Mouse (Mus musculus) Patski (cell line): Measurements from ENCODE around the gene Aebp2. TPM values are rescaled to one million over a fixed set of nuclear protein-coding genes. Genes with fewer than 3 reads are reported as not detected.

Experiments used
- ATAC-seq: fragments of 100-300 bp; one replicate; pipeline ENCODE4 v1.8.0; 2021
- CTCF ChIA-PET: fragments of 350-600 bp; sonication (Branson Sonifier 250); formaldehyde crosslinking; loops from one replicate; lab custom pipeline; 2022; ENCODE audit warnings: inconsistent platforms; lab: Charles Lee
- POLR2A ChIA-PET: fragments of 350-600 bp; sonication (Branson Sonifier 250); formaldehyde crosslinking; loops from one replicate; lab custom pipeline; 2022; ENCODE audit warnings: antibody characterized with exemption, inconsistent platforms; lab: Charles Lee
- DNase-seq: peaks from one replicate; pipeline ENCODE4 v3.0.0-alpha.2; 2011; ENCODE audit warnings: low read depth, low spot score
- H3K27me3 ChIP-seq: fragments of 371-371 bp; one replicate; pipeline ENCODE4 v1.5.1; 2021
- CTCF ChIP-seq: fragments of 100-300 bp; IDR thresholded peaks from one replicate; pipeline ENCODE4 v1.5.1; 2021
- in situ Hi-C: fragments of 300-500 bp; cut with MboI; formaldehyde crosslinking; loops from 3 replicates; pipeline ENCODE4 v1.11.1; 2018; ENCODE audit warnings: low pct_unique_long_range_greater_than_20kb, mixed read lengths
- polyA plus RNA-seq: library from polyadenylated mRNA; unstranded; gene quantifications from one replicate; pipeline ENCODE4 v1.2.3, GENCODE M21; 2021

Aebp2 gene
- polyA plus RNA-seq, 1 experiment from 2014 or later, result 68.5 TPM

- in situ Hi-C loops, result no loop called here
- ATAC-seq (no peak), DNase-seq (no peak)
- TF ChIP-seq CTCF, result no peak
- POLR2A ChIA-PET, result interaction anchor here (0.6 kb wide), 1 partner anchor 772 kb away, joined by 4 read pairs; no protein-coding TSS in a partner anchor
- CTCF ChIA-PET, result interaction anchor here (0.9 kb wide), 1 partner anchor 27 kb away, joined by 3 read pairs; no protein-coding TSS in a partner anchor
- no peaks in the 10 kb centered on the region for H3K27me3 ChIP-seq
Observed at GRCm38 (mm10) chr6:140667289-140667906, 44.9 kb downstream of the Aebp2 start.

GRCm38 (mm10) chr6:140674414-140674813, 52.0 kb downstream of the Aebp2 start:
- in situ Hi-C loops, result no loop called here
- H3K27me3 ChIP-seq, result no peaks in the 10 kb centered on the region
- ATAC-seq (no peak), DNase-seq (no peak)
- POLR2A ChIA-PET, result no interaction called here
- CTCF ChIA-PET, result no interaction called here
- TF ChIP-seq CTCF, result no peak

GRCm38 (mm10) chr6:140676094-140676493, 53.6 kb downstream of the Aebp2 start:
- ChIA-PET POLR2A (no interaction called here), CTCF (interaction anchor here (1.0 kb wide), 1 partner anchor 37 kb away, joined by 4 read pairs; no protein-coding TSS in a partner anchor)
- TF ChIP-seq CTCF, result no peak
- no peaks in the 10 kb centered on the region for H3K27me3 ChIP-seq
- no peak for DNase-seq
- no peak for ATAC-seq
- in situ Hi-C loops, result no loop called here

GRCm38 (mm10) chr6:140677041-140677440, 54.6 kb downstream of the Aebp2 start:
- no peak for TF ChIP-seq CTCF
- POLR2A ChIA-PET, result no interaction called here
- in situ Hi-C loops, result no loop called here
- CTCF ChIA-PET, result interaction anchor here (1.0 kb wide), 1 partner anchor 36 kb away, joined by 4 read pairs; no protein-coding TSS in a partner anchor
- no peak for DNase-seq
- no peaks in the 10 kb centered on the region for H3K27me3 ChIP-seq
- ATAC-seq, result no peak

- ChIA-PET CTCF (interaction anchor here (0.6 kb wide), 1 partner anchor 727 kb away, joined by 3 read pairs; no protein-coding TSS in a partner anchor), POLR2A (interaction anchor here (0.6 kb wide), 1 partner anchor 143 kb away, joined by 5 read pairs; no protein-coding TSS in a partner anchor)
- no peak for TF ChIP-seq CTCF
- ATAC-seq (peak; percentile 16), DNase-seq (no peak)
- in situ Hi-C loops, result no loop called here
- no peaks in the 10 kb centered on the region for H3K27me3 ChIP-seq
Observed at GRCm38 (mm10) chr6:140677960-140678359, 55.5 kb downstream of the Aebp2 start.

- no peak for TF ChIP-seq CTCF
- peak; percentile 38 for DNase-seq
- CTCF ChIA-PET, result no interaction called here
- in situ Hi-C loops, result no loop called here
- H3K27me3 ChIP-seq, result no peaks in the 10 kb centered on the region
- POLR2A ChIA-PET, result interaction anchor here (0.6 kb wide), 1 partner anchor 11 kb away, joined by 3 read pairs; no protein-coding TSS in a partner anchor
- peak; percentile 66 for ATAC-seq
Observed at GRCm38 (mm10) chr6:140678658-140679271, 56.3 kb downstream of the Aebp2 start.

- DNase-seq, result no peak
- CTCF ChIA-PET, result no interaction called here
- POLR2A ChIA-PET, result no interaction called here
- in situ Hi-C loops, result no loop called here
- no peaks in the 10 kb centered on the region for H3K27me3 ChIP-seq
- no peak for ATAC-seq
- TF ChIP-seq CTCF, result no peak
Observed at GRCm38 (mm10) chr6:140680713-140681112, 58.2 kb downstream of the Aebp2 start.

- in situ Hi-C loops, result no loop called here
- DNase-seq, result no peak
- POLR2A ChIA-PET, result no interaction called here
- no peak for TF ChIP-seq CTCF
- CTCF ChIA-PET, result interaction anchor here (1.3 kb wide), 1 partner anchor 14 kb away, joined by 3 read pairs; no protein-coding TSS in a partner anchor
- ATAC-seq, result peak; percentile 15
- no peaks in the 10 kb centered on the region for H3K27me3 ChIP-seq
Observed at GRCm38 (mm10) chr6:140682829-140683228, 60.4 kb downstream of the Aebp2 start.

- CTCF ChIA-PET, result no interaction called here
- in situ Hi-C loops, result no loop called here
- no peaks in the 10 kb centered on the region for H3K27me3 ChIP-seq
- no peak for TF ChIP-seq CTCF
- ATAC-seq (no peak), DNase-seq (no peak)
- POLR2A ChIA-PET, result no interaction called here
Observed at GRCm38 (mm10) chr6:140684403-140684802, 61.9 kb downstream of the Aebp2 start.

GRCm38 (mm10) chr6:140689617-140690404, 67.3 kb downstream of the Aebp2 start:
- ATAC-seq (no peak), DNase-seq (no peak)
- ChIA-PET POLR2A (no interaction called here), CTCF (interaction anchor here (0.6 kb wide), 1 partner anchor 13 kb away, joined by 3 read pairs; no protein-coding TSS in a partner anchor)
- TF ChIP-seq CTCF, result no peak
- in situ Hi-C loops, result no loop called here
- H3K27me3 ChIP-seq, result no peaks in the 10 kb centered on the region
